Mouse (Mus musculus): Measurements from ENCODE around the gene Prkce.

GRCm38 (mm10) chr17:86263985-86264649, 96.5 kb downstream of the Prkce start:
- no peak for TF ChIP-seq CTCF (IDR thresholded peaks at IDR 0.05; ENCODE audit: low read depth)
- no peak for TF ChIP-seq EP300 (IDR thresholded peaks at IDR 0.05; ENCODE audit: low read depth)
